Mouse (Mus musculus) forebrain, embryonic 14.5 days (tissue): ENCODE measurements around the gene Rpl35. TPM values are rescaled to one million over a fixed set of nuclear protein-coding genes. Genes with fewer than 3 reads are reported as not detected.

Source experiments
- ATAC-seq: fragments of 200-750 bp; cut with Nextera tagmentation; 2 replicates; pipeline ENCODE4 v1.8.0; 2017; ENCODE audit warnings: mild to moderate bottlenecking, moderate library complexity
- DNase-seq: peaks from one replicate; pipeline ENCODE4 v3.0.0-alpha.2; 2015; ENCODE audit warnings: low spot score
- H3K27ac ChIP-seq: fragments of 300-500 bp; sonication (generic); 2 replicates; pipeline ENCODE4 v1.5.1; 2014; ENCODE audit warnings: low read depth, mild to moderate bottlenecking, control low read depth, low read length, moderate library complexity
- H3K27me3 ChIP-seq: fragments of 300-500 bp; sonication (generic); replicated peaks from 2 replicates; pipeline ENCODE4 v1.6.1; 2014; ENCODE audit warnings: low read length, control low read depth, mixed read lengths; ENCODE audit not compliant: control insufficient read depth, insufficient read depth
- H3K36me3 ChIP-seq: fragments of 300-500 bp; sonication (generic); 2 replicates; pipeline ENCODE4 v1.6.1; 2014; ENCODE audit warnings: low read length, control low read depth; ENCODE audit not compliant: control insufficient read depth, insufficient read depth
- H3K4me1 ChIP-seq: fragments of 300-500 bp; sonication (generic); 2 replicates; pipeline ENCODE4 v1.6.1; 2014; ENCODE audit warnings: antibody characterized with exemption, low read length, control low read depth; ENCODE audit not compliant: control insufficient read depth, insufficient read depth
- H3K4me2 ChIP-seq: fragments of 300-500 bp; sonication (generic); 2 replicates; pipeline ENCODE4 v1.6.1; 2014; ENCODE audit warnings: mild to moderate bottlenecking, control low read depth, low read length
- H3K4me3 ChIP-seq: fragments of 300-500 bp; sonication (generic); 2 replicates; pipeline ENCODE4 v1.5.1; 2014; ENCODE audit warnings: low read depth, low read length, control low read depth
- H3K9ac ChIP-seq: fragments of 300-500 bp; sonication (generic); 2 replicates; pipeline ENCODE4 v1.6.1; 2014; ENCODE audit warnings: mild to moderate bottlenecking, low read length, control low read depth, moderate library complexity
- H3K9me3 ChIP-seq: fragments of 300-500 bp; sonication (generic); replicated peaks from 2 replicates; pipeline ENCODE4 v1.6.1; 2016; ENCODE audit warnings: low read length, control low read depth, mixed read lengths; ENCODE audit not compliant: control insufficient read depth
- WGBS: fragments of 180-500 bp; shearing (Covaris S2); extraction: QIAGEN DNeasy Blood & Tissue Kit; methylation state at CpG from one replicate; pipeline ENCODE4 v1.1.7; 2014; 5-methylcytosine and 5-hydroxymethylcytosine counted together
- polyA plus RNA-seq: library from polyadenylated mRNA; unstranded; fragments of >200 nt; fragmentation: Nextera tagmentation; extraction: Ambion mirVana; gene quantifications from 2 replicates; pipeline ENCODE4 v1.2.1, GENCODE M21; 2014

Rpl35 gene
- polyA plus RNA-seq, 1 experiment from 2014 or later = 875 TPM

- no peaks in the 10 kb centered on the region for H3K36me3 ChIP-seq
- H3K27ac ChIP-seq = no peak overlapping the region
- no peak overlapping the region for H3K4me3 ChIP-seq
- no peak overlapping the region for H3K4me2 ChIP-seq
- no peaks in the 10 kb centered on the region for H3K4me1 ChIP-seq
- DNase-seq (no peak), ATAC-seq (no peak)
- H3K9ac ChIP-seq = no peak overlapping the region
- H3K9me3 ChIP-seq = no peaks in the 10 kb centered on the region
- no peaks in the 10 kb centered on the region for H3K27me3 ChIP-seq
- 49% methylated on average over 2 of the region's 2 CpGs for WGBS
These were observed 32.2 kb downstream of the Rpl35 start for GRCm38 (mm10) chr2:38973223-38973622.

- Histone ChIP-seq H3K4me3 (no peak overlapping the region), H3K4me1 (no peaks in the 10 kb centered on the region), H3K9me3 (no peaks in the 10 kb centered on the region), H3K9ac (no peak overlapping the region), H3K4me2 (no peak overlapping the region), H3K27ac (no peak overlapping the region), H3K36me3 (no peaks in the 10 kb centered on the region), H3K27me3 (no peaks in the 10 kb centered on the region)
- no peak for DNase-seq
- 84% methylated on average over 5 of the region's 5 CpGs for WGBS
- no peak for ATAC-seq
These were observed 35.4 kb downstream of the Rpl35 start for GRCm38 (mm10) chr2:38970057-38970456.

- whole genome bisulfite sequencing = 87% methylated on average over 2 of the region's 2 CpGs
- Histone ChIP-seq H3K4me2 (no peak overlapping the region), H3K4me1 (no peaks in the 10 kb centered on the region), H3K27me3 (no peaks in the 10 kb centered on the region), H3K4me3 (no peak overlapping the region), H3K9ac (no peak overlapping the region), H3K9me3 (no peaks in the 10 kb centered on the region), H3K27ac (no peak overlapping the region), H3K36me3 (no peaks in the 10 kb centered on the region)
- DNase-seq = no peak
- ATAC-seq = no peak
These were observed 35.8 kb downstream of the Rpl35 start for GRCm38 (mm10) chr2:38969650-38970049.

- Histone ChIP-seq H3K36me3 (no peaks in the 10 kb centered on the region), H3K4me3 (no peak overlapping the region), H3K27me3 (no peaks in the 10 kb centered on the region), H3K27ac (no peak overlapping the region), H3K4me1 (no peaks in the 10 kb centered on the region), H3K9me3 (no peaks in the 10 kb centered on the region), H3K4me2 (no peak overlapping the region), H3K9ac (no peak overlapping the region)
- DNase-seq (no peak), ATAC-seq (no peak)
- WGBS = 38% methylated on average over 4 of the region's 4 CpGs
These were observed 41.2 kb downstream of the Rpl35 start for GRCm38 (mm10) chr2:38964198-38964597.

GRCm38 (mm10) chr2:38957671-38958223, 47.7 kb downstream of the Rpl35 start:
- no peaks in the 10 kb centered on the region for H3K9me3 ChIP-seq
- H3K9ac ChIP-seq = no peak overlapping the region
- H3K27me3 ChIP-seq = no peaks in the 10 kb centered on the region
- H3K4me2 ChIP-seq = no peak overlapping the region
- no peaks in the 10 kb centered on the region for H3K4me1 ChIP-seq
- 84% methylated on average over 5 of the region's 5 CpGs for WGBS
- no peak overlapping the region for H3K4me3 ChIP-seq
- H3K36me3 ChIP-seq = no peaks in the 10 kb centered on the region
- DNase-seq = no peak
- no peak for ATAC-seq
- no peak overlapping the region for H3K27ac ChIP-seq

- 83% methylated on average over 2 of the region's 2 CpGs for WGBS
- H3K4me3 ChIP-seq = no peak overlapping the region
- H3K4me1 ChIP-seq = peaks cover 2% of the 10 kb centered on the region; the same call in 1 of the 2 replicates
- no peak overlapping the region for H3K27ac ChIP-seq
- H3K27me3 ChIP-seq = no peaks in the 10 kb centered on the region
- no peaks in the 10 kb centered on the region for H3K36me3 ChIP-seq
- H3K4me2 ChIP-seq = no peak overlapping the region
- no peak for ATAC-seq
- H3K9me3 ChIP-seq = no peaks in the 10 kb centered on the region
- H3K9ac ChIP-seq = no peak overlapping the region
- no peak for DNase-seq
These were observed 49.4 kb downstream of the Rpl35 start for GRCm38 (mm10) chr2:38956062-38956461.

GRCm38 (mm10) chr2:38953152-38953883, 52.1 kb downstream of the Rpl35 start:
- Histone ChIP-seq H3K4me1 (peaks cover 10% of the 10 kb centered on the region; the same call in 1 of the 2 replicates), H3K4me2 (no peak overlapping the region), H3K27ac (no peak overlapping the region), H3K9ac (no peak overlapping the region), H3K4me3 (no peak overlapping the region), H3K36me3 (no peaks in the 10 kb centered on the region), H3K9me3 (no peaks in the 10 kb centered on the region), H3K27me3 (no peaks in the 10 kb centered on the region)
- DNase-seq (no peak), ATAC-seq (no peak)
- WGBS = 76% methylated on average over 5 of the region's 5 CpGs

Other genes with a start within 250 kb of the Rpl35 start
- 0.67 and 0.95 TPM in 2 replicates for gene Nr6a1, start 77.9 kb downstream of the Rpl35 start, polyA plus RNA-seq
- gene Olfml2a, start 73.6 kb downstream of the Rpl35 start, polyA plus RNA-seq = 1.9 and 2.5 TPM in 2 replicates
- gene Wdr38, start 8.1 kb downstream of the Rpl35 start, polyA plus RNA-seq = 1.4 and 1.8 TPM in 2 replicates
- gene Arpc5l, start 276 bp downstream of the Rpl35 start, polyA plus RNA-seq = 142 and 144 TPM in 2 replicates
- gene Golga1, start 59.9 kb upstream of the Rpl35 start, polyA plus RNA-seq = 36.4 and 41.0 TPM in 2 replicates
- 12.1 and 15.9 TPM in 2 replicates for gene Scai, start 185.1 kb upstream of the Rpl35 start, polyA plus RNA-seq
- 91.7 and 102 TPM in 2 replicates for gene Ppp6c, start 220.8 kb upstream of the Rpl35 start, polyA plus RNA-seq